Mouse (Mus musculus): ENCODE measurements around the gene 4932438A13Rik.

Gene 4932438A13Rik

GRCm38 (mm10) chr3:36862721-36863275 is at the start of gene 4932438A13Rik:
TSS of gene 4932438A13Rik (plus strand) at chr3:36863104.
- DNase-seq (ENCODE audit: low spot score): peak; percentile 100

GRCm38 (mm10) chr3:36816633-36817032 is 46.3 kb upstream of the 4932438A13Rik start:
- DNase-seq (ENCODE audit: low spot score): no peak

DNA sequence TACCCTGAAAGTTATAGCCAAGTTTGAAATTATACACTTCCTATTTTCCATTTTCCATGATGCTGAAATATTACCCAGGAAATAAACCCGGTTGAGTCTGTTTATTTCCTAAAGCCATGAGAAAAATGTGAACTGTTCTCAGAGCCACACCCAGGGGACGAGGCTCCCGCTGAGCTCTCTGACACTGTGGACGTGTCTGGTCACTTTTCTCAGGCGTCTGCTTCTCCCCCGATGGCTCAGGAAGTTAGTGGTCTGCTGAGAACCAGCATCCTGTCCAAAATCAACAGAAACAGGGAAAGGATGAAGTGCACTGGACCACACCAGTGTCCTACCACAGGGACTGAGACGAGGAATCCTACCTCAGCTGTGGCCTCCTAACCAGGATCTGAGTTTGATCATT is 43.5 kb upstream of the 4932438A13Rik start:
- DNase-seq (ENCODE audit: low spot score): no peak

DNA sequence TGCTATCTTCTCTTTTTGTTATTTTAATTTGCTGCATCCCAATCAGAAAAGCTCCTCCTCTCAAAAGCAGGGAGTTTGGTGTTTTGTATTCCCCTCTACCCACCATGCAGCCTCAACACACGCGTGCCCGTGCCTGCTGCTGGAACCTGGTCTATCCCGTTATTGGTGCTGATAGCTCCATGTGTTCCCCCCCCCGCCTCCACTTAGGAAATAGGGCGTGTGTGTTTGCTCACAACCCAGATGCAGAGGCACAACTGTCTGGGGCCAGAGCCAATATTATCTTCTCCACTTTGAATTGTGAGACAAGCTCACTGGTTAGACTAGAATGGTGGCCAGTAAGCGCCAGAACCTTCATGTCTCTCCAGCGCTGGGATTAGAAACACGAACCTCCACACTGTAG is 41.9 kb upstream of the 4932438A13Rik start:
- no peak for DNase-seq (ENCODE audit: low spot score)

- no peak for DNase-seq (ENCODE audit: low spot score)
These were observed 37.8 kb upstream of the 4932438A13Rik start for GRCm38 (mm10) chr3:36825098-36825497.

- DNase-seq (ENCODE audit: low spot score): no peak
These were observed 37.4 kb upstream of the 4932438A13Rik start for GRCm38 (mm10) chr3:36825554-36825953.

DNA sequence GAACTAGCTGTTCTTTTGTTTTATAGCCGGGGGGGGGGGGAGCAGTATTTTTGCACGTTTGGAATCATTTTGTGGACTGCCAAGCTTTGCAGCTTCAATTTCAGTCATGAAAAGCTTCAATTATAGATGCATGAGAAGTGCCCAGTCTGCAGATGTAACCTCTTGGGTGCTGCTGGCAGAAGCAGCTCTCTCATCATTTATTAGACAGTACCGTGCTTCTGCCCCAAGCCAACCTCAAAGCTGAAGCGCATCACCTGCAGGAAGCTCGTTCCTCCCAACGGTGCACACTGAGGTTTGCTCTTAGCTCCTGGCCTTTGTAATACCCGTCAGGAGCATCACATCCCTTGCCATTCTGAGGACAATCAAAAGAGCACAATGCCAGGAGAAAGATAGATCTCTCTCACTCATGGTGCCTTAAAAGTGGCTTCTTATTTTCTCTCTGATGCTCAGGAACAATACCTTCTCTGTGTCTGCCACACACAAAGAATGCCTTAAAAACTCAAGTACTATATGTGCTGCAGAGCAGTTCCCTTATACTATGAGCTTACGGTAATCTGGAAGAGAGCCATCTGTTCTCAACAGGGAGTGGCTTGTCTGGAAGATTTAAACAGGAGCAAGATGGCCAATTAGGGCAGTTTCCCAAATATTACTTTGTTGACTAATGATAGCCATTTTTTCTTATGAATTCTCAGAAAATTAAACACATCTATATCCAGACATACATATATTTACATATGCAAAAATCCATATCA is 35.5 kb upstream of the 4932438A13Rik start:
- no peak for DNase-seq (ENCODE audit: low spot score)

DNA sequence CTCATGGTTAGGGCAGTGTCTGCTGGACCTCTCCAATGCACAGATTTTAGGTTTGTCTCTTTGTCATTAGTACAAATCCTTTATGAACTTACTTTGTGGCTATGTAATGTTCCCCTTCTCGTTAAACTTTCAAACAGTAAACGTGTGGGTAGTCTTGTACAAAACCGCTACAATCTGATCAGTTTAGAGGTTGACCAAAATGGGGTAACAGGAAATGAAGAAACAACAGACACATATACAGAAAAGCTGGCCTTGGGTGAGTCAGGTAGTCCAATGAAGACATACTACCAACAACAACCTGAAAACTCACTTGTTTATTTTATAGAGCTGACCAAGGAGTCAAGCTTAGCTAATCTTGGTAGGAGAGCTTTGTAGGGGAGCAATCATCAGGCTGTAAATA is 32.7 kb upstream of the 4932438A13Rik start:
- DNase-seq (ENCODE audit: low spot score): no peak

DNA sequence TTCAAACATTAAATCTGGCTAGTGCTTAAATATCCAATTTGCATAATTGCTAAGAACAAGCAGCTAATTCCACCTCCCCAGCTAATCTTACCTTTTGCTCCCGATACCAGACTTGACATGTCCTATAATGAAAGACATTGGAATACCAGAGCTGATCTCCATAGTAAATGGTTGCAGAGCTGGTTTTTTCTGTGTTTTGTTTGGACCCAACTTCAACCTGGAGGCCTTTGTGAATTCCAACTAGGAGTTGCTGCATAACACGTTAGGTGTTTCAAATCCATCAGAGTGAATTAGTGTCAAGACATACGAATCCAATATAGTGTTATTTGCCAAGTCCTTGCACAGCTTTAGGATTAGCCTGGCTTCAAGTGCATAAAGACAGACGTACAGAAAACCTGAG is 28.5 kb upstream of the 4932438A13Rik start:
- no peak for DNase-seq (ENCODE audit: low spot score)

- no peak for DNase-seq (ENCODE audit: low spot score)
These were observed 28.1 kb upstream of the 4932438A13Rik start for GRCm38 (mm10) chr3:36834832-36835231.

DNA sequence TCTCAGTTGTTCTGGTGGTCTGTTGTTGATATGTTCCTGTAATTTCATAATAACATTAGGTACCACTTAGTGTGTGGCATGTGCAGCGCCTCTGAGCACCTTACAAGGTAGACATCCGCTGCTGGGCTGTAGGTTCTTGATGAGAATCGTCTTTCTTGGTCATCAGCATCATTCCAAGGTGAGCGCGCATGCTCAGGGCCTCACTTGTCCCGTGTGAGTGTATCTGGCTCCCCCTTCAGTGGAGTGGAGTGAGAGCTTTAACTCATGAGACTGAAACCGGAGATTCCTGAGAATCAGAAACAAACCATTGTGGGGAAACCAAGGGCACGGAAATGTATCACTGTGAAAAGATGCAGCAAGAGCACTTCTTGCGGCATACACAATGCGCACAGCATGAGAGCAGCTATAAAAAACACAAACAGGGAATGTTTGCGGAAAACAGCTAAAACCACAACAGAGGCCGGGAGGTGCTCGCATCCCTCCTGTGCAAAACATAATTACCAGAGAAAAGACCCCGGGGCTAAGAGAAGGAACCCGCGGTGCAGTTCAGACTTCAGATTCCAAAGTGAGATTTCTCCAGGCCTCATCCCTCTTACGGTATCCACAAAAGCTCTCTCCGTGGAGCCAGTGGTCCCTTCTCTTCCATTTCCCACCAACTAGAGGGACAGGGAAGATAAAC is 27.2 kb upstream of the 4932438A13Rik start:
- DNase-seq (ENCODE audit: low spot score): no peak

DNA sequence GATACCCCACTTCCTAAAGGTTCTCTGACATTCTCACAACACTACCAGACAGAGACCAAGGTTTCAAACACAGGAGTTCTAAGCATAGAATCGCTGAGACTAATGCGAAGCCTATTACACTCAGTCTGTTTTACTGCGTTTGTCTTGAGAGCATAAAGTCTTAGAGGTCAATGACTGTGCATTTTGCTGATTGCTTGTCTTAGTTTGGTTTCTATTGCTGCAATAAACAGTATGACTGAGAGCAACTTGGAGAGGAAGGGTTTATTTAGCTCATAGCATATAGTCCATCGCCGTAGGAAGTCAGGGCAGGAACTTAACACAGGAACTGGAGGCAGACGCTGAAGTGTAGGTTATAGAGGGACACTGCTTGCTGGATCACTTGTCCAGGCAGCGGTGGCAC is 26.1 kb upstream of the 4932438A13Rik start:
- DNase-seq (ENCODE audit: low spot score): no peak

DNA sequence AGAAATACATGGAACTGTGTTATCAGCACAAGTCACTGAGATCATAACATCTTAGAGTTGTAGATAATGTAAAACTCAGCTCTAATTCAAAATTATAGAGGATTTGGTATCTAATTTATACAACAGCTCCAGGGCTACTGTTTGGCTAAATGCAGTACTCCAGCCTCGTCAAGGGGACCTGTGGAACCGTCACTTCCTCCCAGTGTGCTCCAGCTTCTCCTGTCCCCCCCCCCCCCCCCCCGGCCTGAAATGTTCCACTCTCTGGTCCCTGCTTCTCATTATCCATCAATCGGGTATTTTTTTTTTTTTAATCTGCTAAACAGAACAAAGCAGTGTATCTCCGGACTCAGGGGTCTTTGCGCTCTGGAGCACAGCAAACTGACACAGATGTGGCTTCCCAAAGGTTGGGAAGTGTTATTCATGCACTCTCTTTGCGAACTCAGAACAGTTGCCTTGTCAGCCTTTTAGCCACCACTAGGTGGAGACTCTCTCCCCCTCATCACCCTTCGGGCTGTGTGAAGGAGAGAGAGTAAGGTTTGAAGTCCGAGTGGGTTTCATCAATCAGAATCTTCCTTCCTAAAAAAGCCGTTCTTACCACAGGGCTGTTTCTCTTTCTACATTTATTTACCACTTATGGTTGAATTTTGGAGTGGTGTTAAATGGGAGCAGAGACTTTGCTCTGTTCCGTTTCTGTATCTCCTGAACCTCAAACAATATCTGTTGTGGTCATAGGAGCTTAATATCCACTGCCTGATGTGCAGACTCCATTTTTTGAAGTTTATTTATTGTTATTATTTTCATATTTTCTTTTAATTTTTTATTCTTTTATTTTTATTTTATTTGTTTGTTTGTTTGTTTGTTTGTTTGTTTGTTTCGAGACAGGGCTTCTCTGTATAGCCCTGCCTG is 22.0 kb upstream of the 4932438A13Rik start:
- peak; percentile 65 for DNase-seq (ENCODE audit: low spot score)

DNA sequence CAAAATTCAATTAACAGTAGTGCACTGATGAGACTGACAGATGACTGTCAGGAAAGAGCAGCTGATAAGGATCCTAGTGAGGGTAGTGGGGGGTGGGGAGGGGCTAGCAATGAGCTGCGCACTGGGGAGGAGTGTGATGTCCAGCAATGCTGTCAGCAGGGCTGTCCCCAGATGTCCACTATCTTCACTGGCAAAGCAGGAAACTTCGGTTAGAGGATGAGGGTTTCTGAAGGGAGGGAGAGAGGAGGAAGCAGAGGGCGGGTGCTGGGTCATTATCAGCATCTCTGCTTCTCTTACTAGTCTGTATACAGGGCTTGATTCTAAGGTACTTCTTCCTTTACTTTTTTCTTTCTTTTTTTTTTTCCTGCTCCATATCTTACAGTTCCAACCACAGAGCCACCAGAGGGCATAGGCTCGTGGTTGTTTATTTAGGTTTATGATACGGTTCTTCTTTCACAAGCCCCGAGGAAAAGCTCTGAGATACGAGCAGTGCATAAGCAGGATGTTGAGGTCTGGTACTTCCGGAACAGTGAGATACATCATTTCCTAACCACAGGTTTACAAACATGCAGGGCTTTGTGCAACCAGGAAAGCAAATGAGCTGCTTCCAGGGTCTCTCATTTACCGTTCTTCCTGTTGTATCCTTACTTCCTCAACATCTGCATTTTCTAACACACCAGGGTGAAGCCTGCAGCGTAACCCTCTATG is 9.0 kb upstream of the 4932438A13Rik start:
- no peak for DNase-seq (ENCODE audit: low spot score)

- no peak for DNase-seq (ENCODE audit: low spot score)
These were observed 1.2 kb upstream of the 4932438A13Rik start for GRCm38 (mm10) chr3:36861411-36862410.

DNA sequence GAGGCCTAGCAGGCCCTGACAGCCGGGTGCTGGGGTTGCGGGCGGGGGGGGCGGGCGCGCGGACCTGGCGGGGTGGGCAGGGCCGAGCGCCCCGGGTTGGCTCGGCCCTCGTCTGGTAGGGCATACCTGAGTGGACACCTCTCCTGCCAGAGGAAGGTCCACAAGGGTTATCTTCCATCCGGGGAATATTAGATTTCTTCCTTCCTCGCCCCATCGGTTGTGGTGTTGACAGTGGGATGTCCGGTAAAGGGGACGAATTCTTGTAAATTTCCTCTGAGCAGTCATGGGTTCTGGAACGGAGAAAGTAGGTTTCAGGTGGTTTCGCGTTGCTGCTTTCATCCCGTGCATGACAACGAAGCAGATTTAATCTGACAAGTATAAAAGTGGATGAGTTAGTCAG is 523 bp downstream of the 4932438A13Rik start:
- DNase-seq (ENCODE audit: low spot score): no peak

DNA sequence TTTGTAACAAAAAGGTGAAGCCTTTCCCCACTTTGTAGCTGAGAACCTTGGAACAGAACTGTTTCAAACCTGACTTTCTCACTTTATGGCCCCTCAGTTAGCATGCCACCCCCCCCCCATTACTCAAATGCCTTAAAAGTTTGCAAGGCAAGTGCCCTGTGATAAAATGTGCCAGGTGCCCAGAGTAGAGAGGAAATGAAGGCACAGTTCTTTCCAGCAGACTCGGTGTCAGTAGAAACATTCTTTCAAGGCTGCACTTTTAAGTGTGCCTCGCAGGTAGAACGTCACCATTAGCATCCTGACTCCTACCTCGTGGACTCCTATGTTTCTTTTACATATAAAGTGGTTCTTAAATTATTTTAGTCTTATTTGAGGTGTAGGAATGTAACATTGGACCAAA is 977 bp downstream of the 4932438A13Rik start:
- DNase-seq (ENCODE audit: low spot score): no peak

- no peak for DNase-seq (ENCODE audit: low spot score)
These were observed 1.6 kb downstream of the 4932438A13Rik start for GRCm38 (mm10) chr3:36864466-36864865.

- DNase-seq (ENCODE audit: low spot score): no peak
These were observed 42.5 kb downstream of the 4932438A13Rik start for GRCm38 (mm10) chr3:36905372-36905771.

DNA sequence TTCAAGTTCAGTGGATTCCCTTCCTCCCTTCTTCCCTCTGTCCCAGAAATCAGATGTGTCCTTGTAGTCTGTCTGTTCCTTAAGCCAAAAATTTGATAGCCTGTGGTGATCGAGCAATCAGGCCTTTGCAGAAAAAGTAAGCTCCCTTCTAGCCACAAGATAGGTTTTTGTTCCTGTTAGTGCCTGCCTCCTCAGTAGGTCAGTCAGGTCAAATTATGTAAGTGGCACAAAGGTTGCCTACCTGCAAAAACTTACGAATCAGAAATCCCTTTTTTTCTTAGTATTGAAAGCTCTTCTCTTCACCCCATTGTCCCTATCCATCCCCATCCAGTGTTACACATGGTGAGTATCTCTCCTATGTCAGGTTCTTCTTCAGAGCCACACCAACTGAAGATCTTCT is 54.9 kb downstream of the 4932438A13Rik start:
- DNase-seq (ENCODE audit: low spot score): no peak

Measured in testis, postnatal 10 days (tissue).